Mouse (Mus musculus) C2C12 (cell line): ENCODE measurements around the gene Morc3.

ENCODE experiments used
- CEBPB ChIP-seq: IDR thresholded peaks from one replicate; pipeline ENCODE4 v1.6.1; 2011; ENCODE audit warnings: low read depth, mild to moderate bottlenecking, control low read depth, moderate library complexity
- CTCF ChIP-seq: IDR thresholded peaks from one replicate; pipeline ENCODE4 v1.5.1; 2011; ENCODE audit not compliant: control insufficient read depth, insufficient read depth, insufficient read length
- MYOG ChIP-seq: IDR thresholded peaks from one replicate; pipeline ENCODE4 v1.6.1; 2011; ENCODE audit not compliant: control insufficient read depth, insufficient read length; ENCODE audit errors: extremely low read depth
- USF1 ChIP-seq: IDR thresholded peaks from one replicate; pipeline ENCODE4 v1.6.1; 2011; ENCODE audit warnings: low read depth, mild to moderate bottlenecking, control low read depth, moderate library complexity

- TF ChIP-seq CTCF = no peak
- no peak for TF ChIP-seq MYOG
- TF ChIP-seq CEBPB = no peak
- TF ChIP-seq USF1 = no peak
Measured at GRCm38 (mm10) chr16:93912808-93913207, 80.9 kb downstream of the Morc3 start.
